Mouse (Mus musculus) liver, embryonic 16.5 days (tissue): ENCODE results near the gene Hnrnph3. TPM values are rescaled to one million over a fixed set of nuclear protein-coding genes. Genes with fewer than 3 reads are reported as not detected.

Source experiments
- ATAC-seq: fragments of 200-750 bp; cut with Nextera tagmentation; 2 replicates; pipeline ENCODE4 v1.8.0; 2017; ENCODE audit warnings: low read depth, mild to moderate bottlenecking, moderate number of reproducible peaks, moderate library complexity
- H3K27ac ChIP-seq: fragments of 300-500 bp; sonication (generic); 2 replicates; pipeline ENCODE4 v1.5.1; 2014; ENCODE audit warnings: mild to moderate bottlenecking, low read length
- H3K27me3 ChIP-seq: fragments of 300-500 bp; sonication (generic); 2 replicates; pipeline ENCODE4 v1.6.1; 2014; ENCODE audit warnings: low read depth, low read length, mixed read lengths; ENCODE audit not compliant: control insufficient read depth, insufficient read depth
- H3K36me3 ChIP-seq: fragments of 300-500 bp; sonication (generic); 2 replicates; pipeline ENCODE4 v1.6.1; 2014; ENCODE audit warnings: mild to moderate bottlenecking; ENCODE audit not compliant: control insufficient read depth, insufficient read depth
- H3K4me1 ChIP-seq: fragments of 300-500 bp; sonication (generic); 2 replicates; pipeline ENCODE4 v1.6.1; 2014; ENCODE audit warnings: low read depth, low read length, mixed read lengths; ENCODE audit not compliant: control insufficient read depth
- H3K4me2 ChIP-seq: fragments of 300-500 bp; sonication (generic); 2 replicates; pipeline ENCODE4 v1.6.1; 2014; ENCODE audit warnings: low read depth, low read length, mixed read lengths
- H3K4me3 ChIP-seq: fragments of 300-500 bp; sonication (generic); 2 replicates; pipeline ENCODE4 v1.5.1; 2014; ENCODE audit warnings: low read depth, mild to moderate bottlenecking, low read length
- H3K9ac ChIP-seq: fragments of 300-500 bp; sonication (generic); 2 replicates; pipeline ENCODE4 v1.6.1; 2014; ENCODE audit warnings: low read depth, low read length
- H3K9me3 ChIP-seq: fragments of 300-500 bp; sonication (generic); replicated peaks from 2 replicates; pipeline ENCODE4 v1.6.1; 2016; ENCODE audit warnings: low read length; ENCODE audit not compliant: control insufficient read depth
- WGBS: fragments of 180-500 bp; shearing (Covaris S2); extraction: QIAGEN DNeasy Blood & Tissue Kit; methylation state at CpG from one replicate; pipeline ENCODE4 v1.1.7; 2014; ENCODE audit not compliant: insufficient replicate concordance; 5-methylcytosine and 5-hydroxymethylcytosine counted together
- polyA plus RNA-seq: library from polyadenylated mRNA; unstranded; fragments of >200 nt; fragmentation: Nextera tagmentation; extraction: Ambion mirVana; gene quantifications from 2 replicates; pipeline ENCODE4 v1.2.1, GENCODE M21; 2015

The Hnrnph3 gene
- polyA plus RNA-seq, 1 experiment from 2014 or later = 22.2 TPM

DNA sequence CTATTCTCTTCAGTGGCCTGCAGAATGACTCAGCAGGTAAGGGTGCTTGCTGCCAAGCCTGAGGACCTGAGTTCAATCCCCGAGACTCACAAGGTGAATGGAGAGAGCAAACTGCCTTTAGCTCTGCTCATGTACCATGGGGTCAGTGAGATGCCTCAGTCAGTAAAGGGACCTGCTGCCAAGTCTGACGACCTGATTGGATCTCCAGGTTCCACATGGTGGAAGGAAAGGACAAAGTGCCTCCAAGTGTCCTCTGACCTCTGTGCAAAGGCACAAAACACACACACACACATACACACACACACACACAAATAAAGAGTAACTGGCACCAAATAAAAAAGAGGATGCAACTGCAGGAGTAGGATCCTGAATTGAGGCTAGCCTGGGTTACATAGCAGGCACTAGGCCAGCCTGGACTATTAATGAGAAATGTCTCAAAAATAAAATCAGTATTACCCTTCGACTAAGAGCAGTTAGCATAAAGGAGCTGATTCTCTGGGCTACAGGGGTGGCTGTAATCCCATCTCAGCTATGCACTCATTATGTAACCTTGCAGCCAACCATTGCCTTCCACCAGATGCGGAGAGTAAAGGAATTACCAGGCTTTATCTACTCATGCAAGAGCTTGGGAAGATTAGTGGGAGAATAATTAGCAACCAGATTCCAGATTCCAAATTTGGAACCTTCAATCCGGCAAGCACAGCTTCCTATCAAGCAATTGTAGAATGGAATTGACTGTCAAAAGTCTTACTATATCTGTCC, 16.0 kb upstream of the Hnrnph3 start:
- Histone ChIP-seq H3K9ac (no peak overlapping the region), H3K4me1 (no peaks in the 10 kb centered on the region; the same call in 1 of the 2 replicates), H3K4me2 (no peak overlapping the region), H3K27ac (no peak overlapping the region), H3K36me3 (no peaks in the 10 kb centered on the region), H3K4me3 (no peak overlapping the region), H3K9me3 (no peaks in the 10 kb centered on the region), H3K27me3 (no peaks in the 10 kb centered on the region)
- ATAC-seq = no peak
- WGBS = 52% methylated on average over 5 of the region's 5 CpGs

DNA sequence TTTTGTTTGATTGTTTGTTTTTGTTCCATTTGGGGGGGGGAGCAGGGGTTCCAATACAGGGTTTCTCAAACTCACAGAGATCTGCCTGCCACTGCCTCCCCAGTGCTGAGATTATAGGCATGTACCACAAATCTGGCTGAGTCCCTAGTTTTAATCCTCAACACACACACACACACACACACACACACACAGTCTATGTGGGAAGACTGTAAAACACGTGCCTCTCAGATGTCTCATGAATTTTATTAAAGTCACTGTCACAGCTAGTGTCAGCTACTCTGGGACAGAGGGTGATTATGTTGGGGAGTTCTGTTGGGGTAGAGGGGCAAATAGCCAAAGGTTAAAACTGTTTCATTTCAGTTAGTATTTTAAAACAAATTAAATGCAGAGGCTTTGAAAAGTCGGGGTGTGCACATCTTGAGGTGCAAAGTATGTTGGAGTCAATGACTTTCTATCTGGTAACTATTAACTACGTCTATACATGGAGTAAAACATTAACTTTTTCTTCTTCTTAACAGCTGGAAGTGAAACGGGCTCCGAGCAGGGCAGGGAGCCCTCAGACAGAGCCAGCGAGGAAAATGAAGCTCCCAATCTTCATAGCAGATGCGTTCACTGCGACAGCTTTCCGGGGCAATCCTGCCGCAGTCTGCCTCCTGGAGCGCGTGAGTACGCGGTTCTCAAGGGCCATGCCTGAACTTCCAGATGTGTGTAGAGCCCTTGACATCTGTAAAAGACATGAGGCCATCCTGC, 14.7 kb upstream of the Hnrnph3 start:
- Histone ChIP-seq H3K9me3 (no peaks in the 10 kb centered on the region), H3K4me2 (peak overlapping the region; percentile 34), H3K36me3 (no peaks in the 10 kb centered on the region), H3K4me3 (no peak overlapping the region; the same call in none of the 2 replicates), H3K4me1 (no peaks in the 10 kb centered on the region; the same call in 1 of the 2 replicates), H3K27me3 (no peaks in the 10 kb centered on the region), H3K9ac (no peak overlapping the region), H3K27ac (no peak overlapping the region)
- peak; percentile 59; the same call in 1 of the 2 replicates for ATAC-seq
- WGBS = 68% methylated on average over 14 of the region's 14 CpGs

DNA sequence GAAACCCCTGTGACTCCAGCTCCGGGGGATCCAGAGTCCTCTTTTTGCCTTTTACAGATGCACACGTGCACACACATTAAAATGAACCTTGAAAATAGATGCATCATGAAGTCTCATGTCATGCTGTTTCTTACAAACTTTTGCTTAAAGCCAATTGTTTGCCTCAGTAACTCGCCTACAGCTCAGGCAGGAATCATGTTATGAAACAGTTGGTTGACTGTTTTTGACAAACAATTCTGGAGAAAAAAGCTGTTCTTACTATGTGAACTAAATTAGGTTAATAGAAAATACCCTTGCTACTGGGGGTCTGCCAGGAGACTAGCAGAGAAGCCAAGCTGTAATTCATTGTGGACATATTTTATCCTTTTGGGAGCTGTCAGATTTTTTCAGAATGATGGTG, 8.9 kb upstream of the Hnrnph3 start:
- no peak overlapping the region for H3K4me2 ChIP-seq
- H3K9me3 ChIP-seq = no peaks in the 10 kb centered on the region
- H3K4me1 ChIP-seq = no peaks in the 10 kb centered on the region
- ATAC-seq = no peak
- no peaks in the 10 kb centered on the region for H3K36me3 ChIP-seq
- no peaks in the 10 kb centered on the region for H3K27me3 ChIP-seq
- 58% methylated on average over 3 of the region's 3 CpGs for WGBS
- H3K27ac ChIP-seq = no peak overlapping the region
- H3K4me3 ChIP-seq = no peak overlapping the region
- H3K9ac ChIP-seq = no peak overlapping the region

DNA sequence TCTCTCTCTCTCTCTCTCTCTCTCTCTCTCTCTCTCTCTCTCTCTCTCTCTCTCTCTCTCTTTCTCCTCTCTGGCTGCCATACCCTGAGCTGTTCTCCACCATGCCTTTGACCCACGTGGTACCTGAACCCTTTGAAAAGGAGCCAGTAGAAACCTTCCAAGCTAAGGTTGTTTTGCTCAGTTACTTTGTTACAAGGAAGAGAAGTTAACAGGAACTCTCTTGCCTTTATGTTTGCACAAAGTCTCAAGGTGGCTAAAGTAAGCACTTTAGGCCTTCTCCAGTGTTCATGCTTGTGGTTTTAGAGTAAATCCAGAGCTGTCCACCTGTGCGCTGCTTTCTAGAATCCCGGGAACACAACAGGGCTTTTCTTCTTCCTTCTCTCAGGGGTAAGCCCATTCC, 8.2 kb upstream of the Hnrnph3 start:
- Histone ChIP-seq H3K4me1 (no peaks in the 10 kb centered on the region), H3K4me2 (no peak overlapping the region), H3K9ac (no peak overlapping the region), H3K9me3 (no peaks in the 10 kb centered on the region), H3K27me3 (no peaks in the 10 kb centered on the region), H3K36me3 (no peaks in the 10 kb centered on the region), H3K27ac (no peak overlapping the region), H3K4me3 (no peak overlapping the region)
- ATAC-seq = no peak
- 52% methylated on average over 3 of the region's 3 CpGs for WGBS

DNA sequence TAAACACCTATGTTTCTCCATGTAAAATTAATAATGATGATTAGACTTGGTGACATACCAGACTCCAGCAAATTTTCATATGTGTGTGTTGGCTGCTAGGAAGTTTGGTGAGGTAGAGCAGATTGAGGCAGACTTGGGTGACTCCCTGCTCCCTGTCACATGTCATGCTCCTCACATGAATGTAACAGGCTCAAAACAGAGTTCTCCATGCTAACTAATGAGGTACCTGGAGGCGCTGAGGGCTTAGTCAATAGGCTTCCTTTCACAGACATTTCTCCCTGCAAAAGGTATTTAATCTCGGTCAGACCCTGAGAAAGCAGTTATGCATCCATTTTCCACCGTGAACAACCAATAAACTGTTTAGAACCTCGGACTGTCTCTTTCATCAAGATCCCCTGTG, 4.4 kb upstream of the Hnrnph3 start:
- Histone ChIP-seq H3K27ac (no peak overlapping the region), H3K4me2 (no peak overlapping the region), H3K4me3 (no peak overlapping the region), H3K4me1 (peaks cover 14% of the 10 kb centered on the region), H3K36me3 (no peaks in the 10 kb centered on the region), H3K27me3 (no peaks in the 10 kb centered on the region), H3K9ac (no peak overlapping the region), H3K9me3 (no peaks in the 10 kb centered on the region)
- 69% methylated on average over 4 of the region's 4 CpGs for WGBS
- ATAC-seq = no peak

DNA sequence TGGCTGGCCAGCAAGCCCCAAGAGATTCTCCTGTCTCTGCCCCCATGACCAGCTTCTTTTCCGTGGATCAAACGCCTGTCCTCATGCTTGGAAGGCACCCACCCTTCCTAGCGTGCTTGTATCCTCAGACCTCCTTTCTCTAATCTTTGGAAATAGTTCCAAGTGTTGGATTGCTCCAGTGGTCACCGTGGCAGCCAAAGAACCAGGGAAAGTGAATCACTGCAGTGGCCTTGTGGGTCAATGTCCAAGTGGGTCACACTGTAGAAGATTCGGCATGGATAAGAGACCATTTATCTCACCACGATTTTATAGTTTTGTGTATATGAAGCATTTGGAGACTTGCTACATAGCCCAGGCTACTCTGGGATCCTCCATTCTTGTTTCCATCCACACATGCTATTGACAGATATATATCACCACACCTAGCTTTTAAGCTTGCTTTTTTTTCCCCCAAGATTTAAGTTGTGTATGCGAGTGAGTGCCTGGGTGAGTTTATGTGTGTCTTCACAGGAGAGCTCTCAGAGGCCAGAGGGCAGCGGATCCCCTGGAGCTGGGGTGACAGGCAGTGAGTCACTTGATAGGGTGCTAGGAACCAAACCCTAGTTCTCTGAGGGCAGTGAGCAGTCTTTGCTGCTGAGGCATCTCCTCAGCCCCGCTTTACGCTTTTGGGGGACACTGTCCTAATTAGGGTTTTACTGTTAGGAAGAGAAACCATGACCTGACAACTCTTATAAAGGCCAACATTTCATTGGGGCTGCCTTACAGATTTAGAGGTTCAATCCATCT, 3.6 kb upstream of the Hnrnph3 start:
- Histone ChIP-seq H3K9ac (no peak overlapping the region), H3K9me3 (no peaks in the 10 kb centered on the region), H3K4me1 (peaks cover 14% of the 10 kb centered on the region), H3K36me3 (no peaks in the 10 kb centered on the region), H3K4me2 (no peak overlapping the region), H3K4me3 (no peak overlapping the region), H3K27ac (no peak overlapping the region), H3K27me3 (no peaks in the 10 kb centered on the region)
- ATAC-seq = no peak
- WGBS = 77% methylated on average over 10 of the region's 10 CpGs

DNA sequence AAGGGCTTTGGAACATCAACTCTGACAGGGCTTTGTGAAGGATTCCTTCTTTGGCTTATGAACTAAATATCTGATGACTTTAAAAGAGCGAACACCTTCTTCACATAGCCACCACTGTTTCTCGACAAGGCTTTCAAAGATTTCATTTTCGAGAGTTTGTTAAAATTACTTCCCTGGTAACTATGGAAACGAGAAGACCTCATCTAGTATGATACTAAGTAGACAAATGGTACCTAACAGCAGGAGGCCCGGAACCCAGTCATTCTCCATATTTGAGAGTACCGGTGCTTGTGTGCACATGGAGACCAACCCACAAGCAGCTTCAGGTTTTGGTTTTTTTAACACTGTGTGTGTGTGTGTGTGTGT, 2.8 kb upstream of the Hnrnph3 start:
- no peak for ATAC-seq
- Histone ChIP-seq H3K4me2 (no peak overlapping the region), H3K27me3 (no peaks in the 10 kb centered on the region), H3K9me3 (no peaks in the 10 kb centered on the region), H3K27ac (no peak overlapping the region), H3K36me3 (no peaks in the 10 kb centered on the region), H3K4me1 (peaks cover 17% of the 10 kb centered on the region), H3K4me3 (no peak overlapping the region), H3K9ac (no peak overlapping the region)
- WGBS = 75% methylated on average over 6 of the region's 6 CpGs

DNA sequence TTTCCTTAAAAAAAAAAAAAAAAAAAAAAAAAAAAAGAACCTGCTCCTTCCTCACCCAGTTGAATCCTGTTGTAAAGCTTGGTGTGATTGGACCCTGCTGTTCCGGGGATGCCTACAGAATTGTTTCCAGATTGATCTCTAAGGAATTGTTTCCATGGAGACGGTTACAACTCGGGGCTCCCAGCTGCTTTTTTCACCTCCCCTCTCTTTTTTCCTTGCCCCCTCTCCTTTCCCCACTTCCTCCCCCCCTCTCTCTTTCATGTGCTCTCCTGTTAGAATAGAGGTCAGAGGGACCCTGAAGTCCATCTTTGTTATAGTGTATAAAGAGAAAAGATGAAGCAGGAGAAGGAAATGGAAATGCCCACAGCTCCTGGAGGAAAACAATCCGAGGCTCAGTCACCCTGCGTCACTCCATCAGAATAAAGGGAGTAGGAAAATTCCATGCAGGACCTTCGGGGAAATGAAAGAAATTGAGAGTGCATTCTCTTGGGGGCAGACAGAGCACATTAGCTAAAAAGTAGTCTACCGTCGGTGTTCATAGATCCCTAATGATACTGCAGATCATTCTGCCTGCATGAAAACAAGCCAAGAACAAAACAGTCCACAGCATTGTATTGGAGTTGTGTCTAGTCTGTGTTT, 2.3 kb upstream of the Hnrnph3 start:
- H3K27me3 ChIP-seq = no peaks in the 10 kb centered on the region
- H3K9ac ChIP-seq = no peak overlapping the region
- no peak overlapping the region for H3K4me2 ChIP-seq
- peaks cover 20% of the 10 kb centered on the region for H3K4me1 ChIP-seq
- WGBS = 63% methylated on average over 8 of the region's 8 CpGs
- no peak overlapping the region for H3K27ac ChIP-seq
- ATAC-seq = no peak
- H3K4me3 ChIP-seq = no peak overlapping the region
- H3K36me3 ChIP-seq = no peaks in the 10 kb centered on the region
- H3K9me3 ChIP-seq = no peaks in the 10 kb centered on the region
